Mouse (Mus musculus): ENCODE measurements around the gene Tmem141. TPM values are rescaled to one million over a fixed set of nuclear protein-coding genes. Genes with fewer than 3 reads are reported as not detected.

Gene Tmem141
- polyA plus RNA-seq, 1 experiment = 32.6 TPM

DNA sequence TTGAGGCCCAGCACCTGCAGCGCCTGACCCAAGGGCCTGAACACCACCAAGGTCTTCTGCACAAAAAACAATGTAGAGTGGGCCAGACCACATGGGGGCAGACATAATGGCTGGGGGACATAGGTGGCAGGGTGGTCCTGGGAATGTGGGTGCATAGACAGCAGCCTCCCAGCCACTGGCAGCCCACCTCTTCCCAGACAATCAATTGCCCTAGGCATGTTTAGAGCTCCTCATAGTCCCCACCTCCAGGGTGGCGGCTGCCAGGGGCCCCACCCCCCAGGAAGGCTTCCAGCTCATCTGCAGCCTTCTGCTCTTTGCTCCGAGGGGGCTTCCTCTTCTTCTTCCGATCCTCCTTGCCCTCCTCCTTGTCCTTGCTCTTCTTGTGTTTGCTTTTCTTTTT, 38.2 kb downstream of the Tmem141 start:
- H3K27me3 ChIP-seq (ENCODE audit: control insufficient read depth, insufficient read depth, insufficient read length) = no peaks in the 10 kb centered on the region
- TF ChIP-seq POLR2AphosphoS2 (IDR thresholded peaks at IDR 0.05; ENCODE audit: insufficient read length, low read depth) (peak; percentile 71), POLR2A (IDR thresholded peaks at IDR 0.05; ENCODE audit: insufficient read length, low read depth) (no peak)
- H3K36me3 ChIP-seq (ENCODE audit: control insufficient read depth, insufficient read depth) = peaks cover 5% of the 10 kb centered on the region
- no peak overlapping the region for H3ac ChIP-seq (ENCODE audit: control insufficient read depth, insufficient read length)
- H3K4me2 ChIP-seq (ENCODE audit: low read depth) = no peak overlapping the region
- no peak overlapping the region for H3K4me3 ChIP-seq
- no peaks in the 10 kb centered on the region for H3K79me2 ChIP-seq (ENCODE audit: control insufficient read depth, insufficient read depth)

DNA sequence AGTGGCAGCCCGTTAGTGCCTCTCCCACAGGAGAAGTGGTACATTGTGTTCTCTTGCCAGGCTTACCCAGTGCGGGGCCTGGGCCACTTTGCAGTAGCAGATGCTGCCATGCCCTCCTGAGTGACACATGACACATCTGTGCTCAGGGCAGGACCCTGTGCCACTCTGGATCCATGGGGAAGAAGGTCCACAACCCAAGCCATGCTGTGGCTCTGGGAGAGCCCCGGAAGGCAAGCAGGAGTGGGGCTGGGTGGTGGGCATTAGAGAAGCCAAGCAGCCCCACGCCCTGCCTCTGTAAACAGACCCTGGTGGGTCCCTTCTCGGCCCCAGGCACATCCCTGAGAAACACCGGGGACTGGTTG, 38.7 kb downstream of the Tmem141 start:
- Histone ChIP-seq H3ac (ENCODE audit: control insufficient read depth, insufficient read length) (no peak overlapping the region), H3K79me2 (ENCODE audit: control insufficient read depth, insufficient read depth) (no peaks in the 10 kb centered on the region), H3K4me3 (no peak overlapping the region), H3K27me3 (ENCODE audit: control insufficient read depth, insufficient read depth, insufficient read length) (no peaks in the 10 kb centered on the region), H3K36me3 (ENCODE audit: control insufficient read depth, insufficient read depth) (peaks cover 5% of the 10 kb centered on the region), H3K4me2 (ENCODE audit: low read depth) (no peak overlapping the region)
- TF ChIP-seq MYOG (IDR thresholded peaks at IDR 0.05; ENCODE audit: control insufficient read depth in 1 of 3, insufficient read depth in 1 of 3, insufficient read length in 2 of 3, low read depth in 2 of 3) (no peak), TCF12 (IDR thresholded peaks at IDR 0.05; ENCODE audit: insufficient read depth, poor library complexity, severe bottlenecking) (no peak), MYOD1 (IDR thresholded peaks at IDR 0.05; ENCODE audit: control insufficient read depth in 1 of 3, insufficient read length in 2 of 3, low read depth in 2 of 3) (no peak), SRF (IDR thresholded peaks at IDR 0.05; ENCODE audit: control insufficient read depth, insufficient read length, low read depth) (no peak), MAX (IDR thresholded peaks at IDR 0.05; ENCODE audit: low read depth) (no peak), REST (IDR thresholded peaks at IDR 0.05; ENCODE audit: insufficient read depth, insufficient read length) (no peak), POLR2A (IDR thresholded peaks at IDR 0.05; ENCODE audit: insufficient read length, low read depth) (no peak), USF1 (IDR thresholded peaks at IDR 0.05; ENCODE audit: low read depth) (no peak), E2F4 (IDR thresholded peaks at IDR 0.05; ENCODE audit: insufficient read depth) (no peak)

DNA sequence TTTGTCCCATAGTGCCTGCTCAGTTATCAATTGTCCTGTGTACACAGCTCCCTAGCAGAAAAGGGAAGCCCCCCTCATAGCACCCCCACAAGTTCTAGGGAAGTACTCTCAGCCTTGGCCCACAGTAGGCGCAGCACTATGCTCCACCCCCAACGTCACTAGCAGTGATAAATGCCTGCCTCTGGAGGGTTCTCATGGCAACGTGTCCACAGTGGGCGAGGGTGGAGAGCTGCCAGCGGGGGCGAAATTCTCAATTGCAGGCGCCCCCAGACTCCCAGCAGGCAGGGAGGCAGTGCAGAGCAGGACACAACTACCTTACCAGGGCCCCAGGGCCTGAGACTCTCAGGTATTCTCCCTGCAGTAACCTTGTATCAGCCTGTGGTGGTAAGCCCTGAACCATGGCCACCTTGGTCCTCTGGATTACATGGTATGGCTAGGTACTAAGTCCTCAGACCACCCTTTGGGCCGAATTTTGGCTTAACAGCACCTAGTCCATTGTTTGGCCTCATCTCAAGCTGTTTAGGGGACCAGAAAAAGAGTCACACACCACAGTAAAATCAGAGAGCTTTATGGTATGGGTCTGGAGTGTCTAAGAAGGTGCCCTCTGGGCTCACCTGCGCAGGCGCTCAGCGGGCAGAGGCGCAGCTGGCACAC, 39.2 kb downstream of the Tmem141 start:
- Histone ChIP-seq H3K36me3 (ENCODE audit: control insufficient read depth, insufficient read depth) (peaks cover 5% of the 10 kb centered on the region), H3ac (ENCODE audit: control insufficient read depth, insufficient read length) (no peak overlapping the region), H3K4me3 (no peak overlapping the region), H3K79me2 (ENCODE audit: control insufficient read depth, insufficient read depth) (no peaks in the 10 kb centered on the region), H3K4me2 (ENCODE audit: low read depth) (no peak overlapping the region), H3K27me3 (ENCODE audit: control insufficient read depth, insufficient read depth, insufficient read length) (no peaks in the 10 kb centered on the region)
- no peak for TF ChIP-seq MAX (IDR thresholded peaks at IDR 0.05; ENCODE audit: low read depth)
- TF ChIP-seq CEBPB (IDR thresholded peaks at IDR 0.05; ENCODE audit: insufficient read depth, poor library complexity, severe bottlenecking) = no peak
- TF ChIP-seq POLR2AphosphoS2 (IDR thresholded peaks at IDR 0.05; ENCODE audit: insufficient read length, low read depth) = peak; percentile 72

DNA sequence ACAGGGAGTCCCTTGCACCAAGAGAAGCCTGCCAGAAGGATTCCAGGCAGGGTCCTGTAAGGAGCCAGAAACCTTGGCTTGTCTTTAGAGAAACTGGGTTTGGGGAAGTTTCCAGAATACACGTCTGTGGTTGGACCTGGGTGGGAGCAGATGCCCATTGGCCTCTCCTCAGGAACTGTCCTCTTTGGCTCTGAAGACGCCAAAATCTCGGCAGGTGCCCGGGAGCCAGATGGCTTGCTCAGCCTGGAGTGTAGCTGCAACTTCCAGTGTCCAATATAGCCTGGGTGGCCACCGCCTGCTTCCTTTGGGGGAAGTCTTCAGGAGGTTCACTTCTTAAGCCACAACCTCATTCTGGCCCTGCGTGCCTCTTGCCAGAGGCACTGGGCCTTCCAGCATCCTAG, 39.9 kb downstream of the Tmem141 start:
- peak; percentile 50 for TF ChIP-seq POLR2AphosphoS2 (IDR thresholded peaks at IDR 0.05; ENCODE audit: insufficient read length, low read depth)
- TF ChIP-seq CEBPB (IDR thresholded peaks at IDR 0.05; ENCODE audit: insufficient read depth, poor library complexity, severe bottlenecking) = no peak
- no peak for TF ChIP-seq POLR2A (IDR thresholded peaks at IDR 0.05; ENCODE audit: insufficient read length, low read depth)
- H3K27me3 ChIP-seq (ENCODE audit: control insufficient read depth, insufficient read depth, insufficient read length) = no peaks in the 10 kb centered on the region
- H3ac ChIP-seq (ENCODE audit: control insufficient read depth, insufficient read length) = no peak overlapping the region
- H3K79me2 ChIP-seq (ENCODE audit: control insufficient read depth, insufficient read depth) = no peaks in the 10 kb centered on the region
- H3K36me3 ChIP-seq (ENCODE audit: control insufficient read depth, insufficient read depth) = peaks cover 5% of the 10 kb centered on the region
- H3K4me3 ChIP-seq = peak overlapping the region; percentile 16
- peak overlapping the region; percentile 84 for H3K4me2 ChIP-seq (ENCODE audit: low read depth)

DNA sequence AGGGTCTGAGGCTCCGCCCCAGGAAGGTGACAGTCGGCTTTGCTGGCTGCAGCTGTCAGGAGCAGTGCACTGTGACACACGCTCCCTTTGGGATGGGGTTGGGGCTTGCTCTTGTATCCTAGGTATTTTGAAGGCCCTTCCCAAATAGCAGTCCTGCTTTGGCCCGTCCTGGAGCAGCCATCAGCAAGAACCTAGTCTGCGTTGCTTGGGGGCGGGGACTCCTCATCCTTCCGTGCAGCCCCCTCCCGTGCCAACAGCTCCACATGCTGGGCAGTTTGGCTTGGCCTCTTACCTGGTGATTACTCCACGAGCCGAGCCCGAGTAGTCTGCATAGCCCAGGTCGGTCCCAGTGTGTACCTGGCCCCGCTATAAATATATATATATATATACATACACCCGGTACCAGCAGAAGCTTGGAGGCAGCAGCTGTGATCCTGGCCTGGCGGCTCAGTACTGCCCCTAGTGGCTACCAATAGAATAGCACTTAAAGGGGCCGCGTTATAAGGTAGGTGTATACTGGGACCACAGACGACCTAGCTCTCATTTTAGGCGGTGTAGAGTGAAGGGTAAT, 40.4 kb downstream of the Tmem141 start, which contains the start of gene Ajm1:
Gene Ajm1 (minus strand): TSS at position 464 of the 571 bp plus-strand sequence.
- H3K79me2 ChIP-seq (ENCODE audit: control insufficient read depth, insufficient read depth) = no peaks in the 10 kb centered on the region
- peak within 1 kb of the TSS; percentile 84 for H3K4me2 ChIP-seq (ENCODE audit: low read depth)
- H3K36me3 ChIP-seq (ENCODE audit: control insufficient read depth, insufficient read depth) = peaks cover 5% of the 10 kb centered on the region
- H3K27me3 ChIP-seq (ENCODE audit: control insufficient read depth, insufficient read depth, insufficient read length) = no peaks in the 10 kb centered on the region
- H3K4me3 ChIP-seq = peak within 1 kb of the TSS; percentile 16
- peak in 2 of 3 experiments; percentile 18 to 49 for TF ChIP-seq MYOD1 (IDR thresholded peaks at IDR 0.05; ENCODE audit: control insufficient read depth in 1 of 3, insufficient read length in 2 of 3, low read depth in 2 of 3)
- no peak for TF ChIP-seq REST (IDR thresholded peaks at IDR 0.05; ENCODE audit: insufficient read depth, insufficient read length)
- peak in 1 of 3 experiments; percentile 55 for TF ChIP-seq MYOG (IDR thresholded peaks at IDR 0.05; ENCODE audit: control insufficient read depth in 1 of 3, insufficient read depth in 1 of 3, insufficient read length in 2 of 3, low read depth in 2 of 3)
- no peak for TF ChIP-seq TCF12 (IDR thresholded peaks at IDR 0.05; ENCODE audit: insufficient read depth, poor library complexity, severe bottlenecking)
- no peak for TF ChIP-seq MAX (IDR thresholded peaks at IDR 0.05; ENCODE audit: low read depth)
- no peak for TF ChIP-seq CEBPB (IDR thresholded peaks at IDR 0.05; ENCODE audit: insufficient read depth, poor library complexity, severe bottlenecking)
- no peak for TF ChIP-seq USF1 (IDR thresholded peaks at IDR 0.05; ENCODE audit: low read depth)
- peak; percentile 77 for TF ChIP-seq POLR2AphosphoS2 (IDR thresholded peaks at IDR 0.05; ENCODE audit: insufficient read length, low read depth)
- TF ChIP-seq TCF3 (IDR thresholded peaks at IDR 0.05; ENCODE audit: insufficient read length, low read depth) = no peak
- no peak for TF ChIP-seq SRF (IDR thresholded peaks at IDR 0.05; ENCODE audit: control insufficient read depth, insufficient read length, low read depth)
- TF ChIP-seq POLR2A (IDR thresholded peaks at IDR 0.05; ENCODE audit: insufficient read length, low read depth) = no peak
- TF ChIP-seq E2F4 (IDR thresholded peaks at IDR 0.05; ENCODE audit: insufficient read depth) = no peak
- H3ac ChIP-seq (ENCODE audit: control insufficient read depth, insufficient read length) = no peak within 1 kb of the TSS

Measured in myocyte (in vitro differentiated cells).